Comparison of ENCODE assay signal across 8 mouse cellular contexts in the genomic region with DNA sequence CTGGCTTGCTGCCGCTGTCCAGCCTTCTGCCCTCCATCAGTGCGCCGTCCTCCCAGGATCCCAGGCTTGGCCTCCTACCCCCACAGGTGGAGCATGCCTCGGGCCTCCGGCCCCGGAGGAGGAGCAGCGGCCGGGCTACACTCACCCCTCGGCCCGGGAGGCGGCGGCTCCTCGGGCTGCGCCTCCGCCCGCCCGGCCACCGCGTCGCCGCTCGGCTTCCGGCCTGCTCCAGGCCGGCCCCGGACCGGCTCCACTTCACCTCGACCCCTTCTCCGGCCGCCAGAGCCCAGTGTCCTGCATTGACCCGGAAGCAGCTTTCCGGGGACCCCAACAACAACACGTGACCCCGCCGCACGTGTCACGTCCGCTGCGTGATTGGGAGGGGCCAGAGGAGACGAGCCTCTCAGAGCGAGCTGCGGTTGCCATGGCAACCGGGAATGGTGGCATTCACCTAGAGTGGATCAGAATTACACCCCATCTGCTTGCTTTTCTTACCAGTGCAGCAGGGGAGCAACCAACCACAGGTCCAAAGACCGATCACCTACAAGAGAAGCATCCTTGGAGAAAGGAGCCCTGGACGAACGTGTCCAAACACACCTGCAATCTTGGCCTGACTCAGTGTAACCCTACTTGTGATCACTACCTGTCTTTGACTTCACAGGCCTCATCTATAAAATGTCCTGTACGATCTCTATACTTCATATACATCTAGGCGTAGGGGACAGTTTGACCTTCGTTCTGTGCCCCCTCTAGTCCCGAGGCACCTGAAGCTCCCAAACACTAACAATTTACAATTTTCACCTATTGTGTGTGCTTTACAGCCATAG. TPM values are rescaled to one million over a fixed set of nuclear protein-coding genes. Genes with fewer than 3 reads are reported as not detected.
A peak's percentile ranks its signal among the peaks of the same experiment; 100 is the strongest.
DNase-seq lines count a peak whose midpoint lies in the region; ATAC-seq and TF ChIP-seq lines count a peak whose summit lies in the region.

No protein-coding gene starts in this region.

- WGBS in forebrain, embryonic 14.5 days: 5% methylated on average over 49 of the region's 49 CpGs
- 7% methylated on average over 49 of the region's 49 CpGs for WGBS in large intestine, adult 2 months
- WGBS in liver, embryonic 16.5 days (ENCODE audit: insufficient replicate concordance): 7% methylated on average over 49 of the region's 49 CpGs
- 5% methylated on average over 49 of the region's 49 CpGs for WGBS in neural tube, embryonic 12.5 days
- 5% methylated on average over 49 of the region's 49 CpGs for WGBS in stomach, postnatal 0 days

- H3K4me1 ChIP-seq in forebrain, embryonic 14.5 days (ENCODE audit: control insufficient read depth, insufficient read depth, low read length): peaks cover 18% of the 10 kb centered on the region
- peaks cover 32% of the 10 kb centered on the region for H3K4me1 ChIP-seq in liver, embryonic 16.5 days (ENCODE audit: control insufficient read depth, low read depth, low read length)
- H3K4me1 ChIP-seq in neural tube, embryonic 12.5 days: peaks cover 16% of the 10 kb centered on the region
- H3K4me1 ChIP-seq in stomach, postnatal 0 days (replicated peaks; ENCODE audit: control insufficient read depth, insufficient read depth): peaks cover 8% of the 10 kb centered on the region

- H3K4me2 ChIP-seq in forebrain, embryonic 14.5 days (ENCODE audit: low read length): peak overlapping the region; percentile 75
- H3K4me2 ChIP-seq in liver, embryonic 16.5 days (ENCODE audit: low read depth, low read length): peak overlapping the region; percentile 87
- peak overlapping the region; percentile 88 for H3K4me2 ChIP-seq in neural tube, embryonic 12.5 days (replicated peaks)
- peak overlapping the region; percentile 91 for H3K4me2 ChIP-seq in stomach, postnatal 0 days (replicated peaks; ENCODE audit: low read depth)

- peak overlapping the region; percentile 86 for H3K4me3 ChIP-seq in forebrain, embryonic 14.5 days (ENCODE audit: low read depth, low read length)
- H3K4me3 ChIP-seq in liver, embryonic 16.5 days (ENCODE audit: low read depth, low read length): peak overlapping the region; percentile 92
- H3K4me3 ChIP-seq in neural tube, embryonic 12.5 days: peak overlapping the region; percentile 94
- peak overlapping the region; percentile 76 for H3K4me3 ChIP-seq in stomach, postnatal 0 days (ENCODE audit: low read depth, low read length)

- intact Hi-C loops in heart, postnatal 14 days (cut with DNase I): no loop called here

- TF ChIP-seq EP300 in stomach, postnatal 0 days (optimal IDR thresholded peaks at IDR 0.05): no peak

- DNase-seq in ES-CJ7 (ENCODE audit: low read depth, low spot score): peak; percentile 90
- peak; percentile 92 for DNase-seq in cerebellum, adult 11 months
- peak; percentile 99 for DNase-seq in forebrain, embryonic 14.5 days (ENCODE audit: low spot score)
- peak; percentile 82 to 89 for DNase-seq in heart, postnatal 14 days
- peak; percentile 58 for DNase-seq in large intestine, adult 2 months (ENCODE audit: low read depth, low spot score)
- DNase-seq in stomach, postnatal 0 days (ENCODE audit: low spot score): peak; percentile 90

- no peak for TF ChIP-seq CTCF in stomach, postnatal 0 days (IDR thresholded peaks at IDR 0.05; ENCODE audit: low read depth)

- ATAC-seq in forebrain, embryonic 14.5 days: peak; percentile 97
- peak; percentile 86 for ATAC-seq in liver, embryonic 16.5 days (ENCODE audit: low read depth)
- ATAC-seq in neural tube, embryonic 12.5 days (ENCODE audit: low FRiP score, low read depth): peak; percentile 93
- ATAC-seq in stomach, postnatal 0 days (ENCODE audit: low FRiP score, low TSS enrichment): peak; percentile 91

- H3K27me3 ChIP-seq in forebrain, embryonic 14.5 days (replicated peaks; ENCODE audit: control insufficient read depth, insufficient read depth, low read length): no peaks in the 10 kb centered on the region
- H3K27me3 ChIP-seq in liver, embryonic 16.5 days (ENCODE audit: control insufficient read depth, insufficient read depth, low read depth, low read length): no peaks in the 10 kb centered on the region
- H3K27me3 ChIP-seq in neural tube, embryonic 12.5 days (replicated peaks): 0 out of 2 replicates have a peak, but pooled peaks cover 4% of the 10 kb centered on the region
- no peaks in the 10 kb centered on the region for H3K27me3 ChIP-seq in stomach, postnatal 0 days (ENCODE audit: control insufficient read depth, insufficient read depth, low read length)

- peak overlapping the region; percentile 76 for H3K27ac ChIP-seq in forebrain, embryonic 14.5 days (ENCODE audit: low read depth, low read length)
- peak overlapping the region; percentile 87 for H3K27ac ChIP-seq in liver, embryonic 16.5 days (ENCODE audit: low read length)
- no peak overlapping the region for H3K27ac ChIP-seq in neural tube, embryonic 12.5 days
- peak overlapping the region; percentile 79 for H3K27ac ChIP-seq in stomach, postnatal 0 days (replicated peaks)

- H3K36me3 ChIP-seq in forebrain, embryonic 14.5 days (ENCODE audit: control insufficient read depth, insufficient read depth, low read length): 0 out of 2 replicates have a peak, but pooled peaks cover 7% of the 10 kb centered on the region
- no peaks in the 10 kb centered on the region for H3K36me3 ChIP-seq in liver, embryonic 16.5 days (ENCODE audit: control insufficient read depth, insufficient read depth)
- no peaks in the 10 kb centered on the region for H3K36me3 ChIP-seq in neural tube, embryonic 12.5 days
- H3K36me3 ChIP-seq in stomach, postnatal 0 days (ENCODE audit: control insufficient read depth, insufficient read depth, low read length): no peaks in the 10 kb centered on the region

- H3K9ac ChIP-seq in forebrain, embryonic 14.5 days (ENCODE audit: low read length): peak overlapping the region; percentile 86
- peak overlapping the region; percentile 87 for H3K9ac ChIP-seq in liver, embryonic 16.5 days (ENCODE audit: low read depth, low read length)
- H3K9ac ChIP-seq in neural tube, embryonic 12.5 days: peak overlapping the region; percentile 88
- H3K9ac ChIP-seq in stomach, postnatal 0 days (ENCODE audit: low read length): peak overlapping the region; percentile 78

- H3K9me3 ChIP-seq in forebrain, embryonic 14.5 days (replicated peaks; ENCODE audit: control insufficient read depth, low read length): no peaks in the 10 kb centered on the region
- no peaks in the 10 kb centered on the region for H3K9me3 ChIP-seq in liver, embryonic 16.5 days (replicated peaks; ENCODE audit: control insufficient read depth, low read length)
- H3K9me3 ChIP-seq in neural tube, embryonic 12.5 days: no peaks in the 10 kb centered on the region
- no peaks in the 10 kb centered on the region for H3K9me3 ChIP-seq in stomach, postnatal 0 days (ENCODE audit: control insufficient read depth, low read length)

RNA-seq across cellular contexts. Expression of a gene that starts 35.5 kb away (rescaled TPM):
- 5.4 and 5.6 TPM in 2 replicates for polyA plus RNA-seq in forebrain, embryonic 14.5 days (2014; fragmentation: Nextera tagmentation; extraction: Ambion mirVana)
- total RNA-seq in heart, postnatal 14 days (2021): 10 to 100 TPM; 22.8 to 25.4 TPM
- polyA plus RNA-seq in large intestine, adult 2 months (2012; rRNA removed): 5.3 and 8.6 TPM in 2 replicates
- polyA plus RNA-seq in liver, embryonic 16.5 days (2015; fragmentation: Nextera tagmentation; extraction: Ambion mirVana): 11.6 and 13.0 TPM in 2 replicates
- 5.1 and 5.4 TPM in 2 replicates for polyA plus RNA-seq in neural tube, embryonic 12.5 days (2016; fragmentation: Nextera tagmentation; extraction: Ambion mirVana)
- 2.9 and 3.0 TPM in 2 replicates for polyA plus RNA-seq in stomach, postnatal 0 days (2015; fragmentation: Nextera tagmentation; extraction: Ambion mirVana)
